Mouse (Mus musculus) kidney, postnatal 25 days (tissue): ENCODE data around the gene Pdx1.
A peak's percentile ranks its signal among the peaks of the same experiment; 100 is the strongest.

Experiments used
- DNase-seq, 2 experiments: peaks; one replicate each; pipeline ENCODE4 v3.0.0; 2021; ENCODE audit warnings: mixed read lengths in 2 of 2

Gene Pdx1

GRCm38 (mm10) chr5:147312830-147313685, 43.3 kb downstream of the Pdx1 start:
- peak in 1 of 2 experiments; percentile 11 for DNase-seq

GRCm38 (mm10) chr5:147314646-147315431, 45.1 kb downstream of the Pdx1 start:
- no peak for DNase-seq

GRCm38 (mm10) chr5:147315432-147316075, 45.8 kb downstream of the Pdx1 start:
- DNase-seq = no peak

GRCm38 (mm10) chr5:147317321-147317720, 47.6 kb downstream of the Pdx1 start:
- no peak for DNase-seq

- DNase-seq = peak in 1 of 2 experiments; percentile 20
These were observed 48.2 kb downstream of the Pdx1 start for GRCm38 (mm10) chr5:147317991-147318390.

GRCm38 (mm10) chr5:147319653-147320052, 49.9 kb downstream of the Pdx1 start:
- DNase-seq = peak; percentile 20

GRCm38 (mm10) chr5:147322183-147322582, 52.4 kb downstream of the Pdx1 start, which contains the start of gene Urad:
Gene Urad, minus strand, starts transcription at chr5:147322440.
- no peak for DNase-seq

- DNase-seq = peak; percentile 64 to 83
These were observed 53.6 kb downstream of the Pdx1 start for GRCm38 (mm10) chr5:147323237-147323917.
